Mouse (Mus musculus): ENCODE data around the gene Fam241b.

Fam241b gene

DNA sequence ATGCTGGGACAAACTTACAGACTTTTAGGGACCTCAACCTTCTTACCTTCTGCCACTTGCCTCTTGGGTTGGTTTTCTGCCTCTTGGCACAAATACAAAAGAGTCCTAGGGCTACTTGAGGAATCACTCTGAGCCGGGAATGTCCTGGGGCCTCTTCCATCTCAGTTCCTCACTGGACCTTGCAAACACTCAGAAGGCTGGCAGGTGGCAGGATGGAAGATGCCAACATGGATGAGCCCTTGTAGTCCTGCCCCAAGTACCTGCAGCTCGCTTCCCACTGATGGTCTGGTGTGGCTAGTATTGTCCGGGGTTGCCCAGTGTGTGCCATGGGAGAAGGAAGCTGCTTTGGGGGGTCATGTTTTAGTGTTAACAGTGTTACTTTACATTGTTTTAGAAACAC is 73.8 kb downstream of the Fam241b start:
- DNase-seq = peak; percentile 58

DNA sequence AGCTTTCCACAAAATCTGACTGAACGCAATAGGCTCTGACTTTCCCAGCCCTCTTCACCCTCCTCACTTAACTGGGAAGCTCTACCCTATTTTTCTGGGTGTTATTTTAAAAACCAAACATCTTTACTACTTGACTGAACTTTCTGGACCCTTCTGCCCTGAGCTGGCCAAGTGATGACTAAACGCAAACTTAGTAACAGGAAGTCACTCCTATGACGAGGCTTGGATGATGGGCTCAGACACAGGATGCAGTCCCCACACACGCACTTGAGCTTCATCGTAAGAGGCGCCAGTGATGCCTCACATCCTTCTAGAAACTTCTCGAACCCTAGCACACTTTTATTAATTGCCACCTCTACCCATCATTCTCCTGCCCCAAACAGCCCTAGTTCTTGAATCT is 74.3 kb downstream of the Fam241b start:
- DNase-seq = no peak

DNA sequence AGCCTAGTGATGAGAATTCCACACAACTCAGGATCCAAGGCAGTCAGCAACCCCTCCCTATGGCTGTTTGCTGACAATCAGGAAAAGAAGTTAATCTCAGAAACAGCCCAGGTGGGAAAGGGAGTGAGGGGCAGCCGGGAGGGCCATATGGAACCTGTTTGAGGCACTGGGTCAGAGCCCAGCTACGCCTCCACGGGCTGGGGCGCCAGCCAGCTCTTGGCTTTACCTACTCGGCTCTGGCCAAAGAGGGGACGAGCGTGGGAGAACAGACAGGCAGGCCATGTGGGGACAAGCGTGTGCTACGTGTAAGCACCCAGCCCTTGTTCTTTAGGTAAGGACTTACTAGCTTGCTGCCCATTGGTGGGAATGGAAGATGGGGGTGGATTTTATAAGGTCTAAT is 75.2 kb downstream of the Fam241b start:
- DNase-seq = peak; percentile 94

DNA sequence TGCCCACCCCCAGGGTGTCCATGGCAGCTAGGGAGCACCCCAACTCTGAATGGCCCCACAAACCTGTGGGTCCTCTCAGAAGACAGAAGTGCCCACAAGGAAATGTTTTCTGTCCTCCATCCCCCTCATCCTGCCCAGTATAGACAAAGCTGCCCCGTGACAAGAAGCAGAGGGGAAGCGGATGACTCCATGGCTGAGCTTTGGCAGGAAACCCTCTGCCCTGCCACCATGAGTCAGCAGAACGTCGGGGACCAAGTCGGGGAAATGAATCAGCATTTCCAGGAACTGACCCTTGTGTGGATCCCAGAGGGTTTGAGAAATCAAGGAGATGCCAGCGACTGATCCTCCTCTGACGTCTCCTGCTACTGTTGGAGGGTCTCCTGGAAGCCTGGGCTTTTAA is 77.5 kb downstream of the Fam241b start:
- no peak for DNase-seq

DNA sequence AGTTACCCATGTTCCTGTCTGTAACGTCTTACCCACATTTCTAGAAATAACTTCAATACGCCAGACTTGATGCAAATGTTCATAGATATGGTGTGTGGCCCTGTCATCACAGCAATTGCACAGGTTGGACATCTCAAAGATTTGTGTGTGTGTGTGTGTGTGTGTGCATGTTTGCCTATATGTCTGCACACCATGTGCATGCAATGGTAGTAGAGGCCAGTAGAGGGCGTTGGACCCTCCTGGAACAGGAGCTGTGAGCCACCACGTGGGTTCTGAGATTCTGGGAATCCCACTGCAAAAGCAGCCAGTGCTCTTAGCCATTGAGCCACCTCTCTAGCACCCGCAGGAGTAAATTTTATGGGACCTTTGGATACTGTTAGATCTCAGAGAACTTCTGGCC is 80.9 kb downstream of the Fam241b start:
- no peak for DNase-seq

DNA sequence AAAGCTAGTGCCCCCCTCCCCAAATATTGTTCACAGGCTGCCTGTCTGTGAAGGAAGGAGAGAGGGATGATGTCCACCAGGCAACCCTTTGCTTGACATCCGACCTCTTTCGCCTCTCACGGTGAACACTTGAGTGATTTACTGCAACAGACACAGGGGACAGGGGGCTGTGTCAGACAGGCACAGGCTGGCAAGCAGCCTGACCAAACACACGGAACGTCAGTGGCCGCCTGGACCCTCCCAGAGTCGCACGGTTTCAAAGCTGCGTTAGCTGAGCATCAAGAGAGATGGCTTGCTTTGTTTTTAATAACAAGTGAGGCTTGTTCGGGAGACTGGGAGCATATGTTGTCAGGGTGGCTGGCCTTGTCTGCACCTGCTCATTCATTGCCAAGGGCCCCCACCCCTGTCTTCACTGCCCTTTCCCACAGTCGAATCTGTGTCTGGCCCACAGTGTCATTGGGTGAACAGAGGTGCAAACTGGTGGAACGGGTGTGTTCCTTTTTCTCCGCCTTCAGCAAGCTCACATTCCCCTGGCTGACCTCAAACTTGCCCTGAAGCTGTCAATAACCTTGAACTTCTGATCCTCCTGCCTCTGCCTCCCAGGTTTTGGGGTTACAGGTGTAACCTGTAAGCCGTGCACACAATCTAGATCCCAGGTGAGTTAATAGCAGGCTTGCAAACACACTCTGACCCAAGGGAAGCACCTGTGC is 82.6 kb downstream of the Fam241b start:
- no peak for DNase-seq

DNA sequence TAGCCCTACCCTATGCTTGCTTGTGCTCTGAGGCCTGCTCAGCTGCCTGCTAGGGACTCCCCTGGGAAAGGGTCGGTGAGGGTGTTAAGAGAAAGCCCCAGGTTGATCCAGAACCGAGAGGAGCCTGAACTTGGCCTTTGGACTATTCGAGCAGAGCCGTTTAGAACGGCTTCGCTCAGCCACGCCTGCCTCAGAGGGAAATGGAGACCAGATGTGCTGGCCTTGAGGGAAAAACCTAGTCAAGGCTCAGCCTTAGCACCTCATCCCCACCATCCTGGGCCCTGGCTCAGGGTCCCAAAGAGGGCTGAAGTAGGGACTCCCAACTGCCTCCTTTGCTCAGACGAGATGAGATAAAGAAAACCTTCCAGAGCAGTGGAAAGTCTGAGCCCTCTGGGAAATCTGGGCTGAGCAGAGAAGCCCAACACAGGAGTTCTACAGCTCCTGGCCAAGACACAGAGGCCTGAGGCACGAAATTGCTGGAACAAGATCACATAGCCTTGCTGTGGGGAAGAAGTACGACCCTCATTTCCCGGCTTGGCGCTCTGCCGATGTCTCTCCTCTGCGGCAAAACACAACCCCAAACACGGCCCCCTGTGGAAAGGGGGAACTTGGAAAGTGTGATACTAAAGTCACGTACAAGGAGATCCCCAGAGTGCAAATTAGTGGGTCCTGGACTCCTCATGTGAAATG is 83.4 kb downstream of the Fam241b start:
- no peak for DNase-seq

DNA sequence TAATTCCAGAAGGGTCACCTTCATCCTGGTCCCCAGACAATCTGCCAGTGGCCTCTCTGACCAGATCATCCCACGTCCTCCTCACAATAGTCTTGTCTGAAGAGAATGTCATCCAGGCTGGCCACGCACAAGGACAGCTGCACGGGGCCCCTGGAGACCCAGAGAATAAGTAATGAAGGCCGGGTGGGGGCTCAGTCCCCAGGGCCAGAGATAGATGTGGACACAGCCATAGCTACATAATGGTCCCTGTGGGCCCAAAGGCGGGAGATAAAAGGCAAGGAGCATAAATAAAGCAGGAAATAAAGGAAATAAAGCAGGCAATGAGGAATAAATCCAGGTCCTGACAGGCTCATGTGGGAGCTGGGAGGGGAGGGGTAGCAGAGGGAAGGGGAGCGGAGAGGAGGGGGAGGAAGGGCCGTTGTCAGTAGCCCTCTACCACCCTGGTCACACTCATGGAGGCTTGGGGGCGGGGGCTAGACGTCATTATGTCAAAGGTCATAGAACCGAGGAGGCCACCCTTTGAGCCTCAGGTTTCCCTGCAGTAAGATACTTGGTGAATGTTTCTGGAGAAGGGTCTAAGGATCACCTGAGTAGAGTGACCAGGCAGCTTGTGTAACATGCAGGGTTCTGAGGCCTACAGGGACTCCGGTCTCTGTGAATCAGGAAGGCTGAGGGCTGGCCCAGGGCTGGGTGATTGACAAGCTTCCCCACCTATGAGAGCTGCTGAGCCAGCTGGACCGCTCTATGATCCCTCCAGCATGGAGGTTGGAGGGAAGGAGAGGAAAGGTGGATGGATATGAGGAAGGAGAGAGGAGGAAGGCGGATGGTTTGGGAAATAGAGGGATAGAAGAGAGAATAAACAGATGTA is 85.0 kb downstream of the Fam241b start:
- no peak for DNase-seq

Measured in cerebellum, adult 9-11 months (tissue).